Mouse (Mus musculus): ENCODE measurements around the gene Cox17. TPM values are rescaled to one million over a fixed set of nuclear protein-coding genes. Genes with fewer than 3 reads are reported as not detected.

The Cox17 gene
- total and polyA plus RNA-seq, 2 experiments from 2014 or later = 15.0 to 65.3 TPM

DNA sequence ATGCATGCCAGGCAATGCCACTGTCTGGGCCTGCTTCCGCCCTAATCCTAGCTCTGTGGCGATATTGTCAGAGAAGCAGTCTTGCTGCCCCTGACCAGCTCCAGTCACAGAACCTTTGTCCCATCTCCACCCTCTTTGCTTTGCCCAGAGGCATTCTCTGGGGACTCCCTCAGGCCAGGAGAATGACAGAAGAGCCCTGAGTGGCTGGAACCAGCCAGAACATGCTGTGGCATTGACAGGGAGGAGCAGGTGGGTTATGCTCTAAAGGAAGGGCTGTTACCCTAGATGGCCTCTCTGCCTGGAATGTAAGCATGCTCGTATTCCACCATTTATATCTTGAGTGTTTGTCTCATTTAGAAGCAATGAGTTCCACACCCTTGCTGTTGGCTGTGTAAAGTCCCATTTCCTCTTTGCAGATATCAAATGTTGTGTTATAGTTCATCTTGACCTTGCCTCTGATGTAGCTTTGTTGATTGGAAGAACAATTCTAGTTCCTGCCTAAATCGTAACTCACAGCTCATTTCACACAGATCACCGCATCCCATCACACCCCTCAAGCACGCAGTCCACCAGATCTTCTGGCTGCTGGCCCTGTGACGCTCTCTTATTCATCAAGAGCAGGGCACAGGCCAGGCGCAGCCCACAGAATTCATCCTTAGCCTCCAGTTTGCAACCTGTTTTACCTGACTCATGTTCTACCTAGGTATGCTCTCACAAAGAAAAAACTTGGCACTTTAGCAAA lies 24.0 kb downstream of the Cox17 start:
- Histone ChIP-seq H3K9me3 (ENCODE audit: low read length) (no peaks in the 10 kb centered on the region), H3K36me3 (ENCODE audit: insufficient read depth, low read length) (no peaks in the 10 kb centered on the region), H3K4me1 (ENCODE audit: insufficient read depth, low read length) (no peaks in the 10 kb centered on the region), H3K4me3 (ENCODE audit: low read depth, low read length) (no peak overlapping the region), H3K27me3 (ENCODE audit: insufficient read depth, low read length) (no peaks in the 10 kb centered on the region), H3K9ac (replicated peaks; ENCODE audit: low read length, poor library complexity, severe bottlenecking) (no peak overlapping the region), H3K27ac (ENCODE audit: low read depth, low read length) (no peak overlapping the region), H3K4me2 (ENCODE audit: low read depth, low read length, poor library complexity, severe bottlenecking) (no peak overlapping the region)
- no peak for TF ChIP-seq CTCF (IDR thresholded peaks at IDR 0.05)
- DNase-seq (ENCODE audit: low spot score) (no peak), ATAC-seq (ENCODE audit: low FRiP score) (no peak)
- WGBS = 87% methylated on average over 8 of the region's 8 CpGs

DNA sequence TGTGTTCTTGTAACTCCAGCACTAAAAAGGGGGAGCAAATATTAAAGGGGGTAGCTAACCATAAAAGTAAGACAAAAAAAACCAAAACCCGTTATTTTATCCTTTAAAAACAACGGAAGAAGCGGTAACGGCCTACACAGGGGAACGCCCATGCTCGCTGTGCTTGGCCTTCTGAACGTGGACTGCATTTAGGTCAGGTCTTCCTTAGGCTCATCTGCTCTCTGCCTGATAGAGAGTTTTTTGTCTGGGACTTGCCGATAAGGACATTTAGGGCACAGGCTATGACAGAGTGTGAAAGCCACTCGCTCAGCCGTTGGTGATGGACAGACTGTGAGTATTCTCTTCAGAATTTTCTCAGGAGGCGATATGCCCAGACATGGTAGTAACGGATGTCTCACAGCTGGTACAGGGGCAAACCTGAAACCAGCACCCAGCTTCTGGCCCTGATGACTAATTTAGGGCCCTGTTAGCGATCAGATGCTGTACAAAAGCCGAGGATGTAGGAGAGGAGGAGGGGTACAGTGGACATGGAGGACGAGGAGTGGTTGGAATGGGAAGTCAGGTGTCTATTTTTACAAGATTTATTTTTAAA lies 25.0 kb downstream of the Cox17 start:
- no peaks in the 10 kb centered on the region for H3K4me1 ChIP-seq (ENCODE audit: insufficient read depth, low read length)
- 90% methylated on average over 15 of the region's 15 CpGs for WGBS

DNA sequence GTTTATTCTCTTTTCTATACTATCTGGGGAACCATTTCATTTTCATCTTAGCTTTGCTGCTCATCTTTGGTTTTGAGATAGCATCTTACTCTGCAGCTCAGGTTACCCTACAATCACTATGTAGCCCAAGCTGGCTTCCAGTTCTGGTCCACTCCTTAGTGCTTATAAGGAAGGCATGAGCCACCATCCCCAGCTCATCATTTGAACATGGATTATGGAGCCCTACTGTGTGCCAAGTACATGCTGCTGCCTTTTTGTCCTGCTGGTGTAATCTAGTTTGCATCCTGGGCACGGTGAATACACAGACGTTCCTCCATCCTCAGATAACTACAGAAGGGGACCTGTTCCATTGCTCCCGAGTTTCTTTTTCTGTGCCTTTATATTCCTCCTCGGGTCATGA lies 26.1 kb downstream of the Cox17 start:
- Histone ChIP-seq H3K9ac (replicated peaks; ENCODE audit: low read length, poor library complexity, severe bottlenecking) (no peak overlapping the region), H3K9me3 (ENCODE audit: low read length) (no peaks in the 10 kb centered on the region), H3K27me3 (ENCODE audit: insufficient read depth, low read length) (no peaks in the 10 kb centered on the region), H3K27ac (ENCODE audit: low read depth, low read length) (no peak overlapping the region), H3K4me2 (ENCODE audit: low read depth, low read length, poor library complexity, severe bottlenecking) (no peak overlapping the region), H3K4me3 (ENCODE audit: low read depth, low read length) (no peak overlapping the region), H3K36me3 (ENCODE audit: insufficient read depth, low read length) (no peaks in the 10 kb centered on the region), H3K4me1 (ENCODE audit: insufficient read depth, low read length) (no peaks in the 10 kb centered on the region)
- DNase-seq (ENCODE audit: low spot score) = no peak
- no peak for ATAC-seq (ENCODE audit: low FRiP score)
- 82% methylated on average over 4 of the region's 4 CpGs for WGBS
- TF ChIP-seq CTCF (IDR thresholded peaks at IDR 0.05) = no peak

More for the DNA sequence above, 25.0 kb downstream of the Cox17 start:
- H3K9ac ChIP-seq (replicated peaks; ENCODE audit: low read length, poor library complexity, severe bottlenecking) = no peak overlapping the region
- H3K27me3 ChIP-seq (ENCODE audit: insufficient read depth, low read length) = no peaks in the 10 kb centered on the region
- no peaks in the 10 kb centered on the region for H3K9me3 ChIP-seq (ENCODE audit: low read length)
- H3K4me3 ChIP-seq (ENCODE audit: low read depth, low read length) = no peak overlapping the region
- no peaks in the 10 kb centered on the region for H3K36me3 ChIP-seq (ENCODE audit: insufficient read depth, low read length)
- no peak for TF ChIP-seq CTCF (IDR thresholded peaks at IDR 0.05)
- no peak for ATAC-seq (ENCODE audit: low FRiP score)
- no peak overlapping the region for H3K4me2 ChIP-seq (ENCODE audit: low read depth, low read length, poor library complexity, severe bottlenecking)
- no peak for DNase-seq (ENCODE audit: low spot score)
- no peak overlapping the region for H3K27ac ChIP-seq (ENCODE audit: low read depth, low read length)

DNA sequence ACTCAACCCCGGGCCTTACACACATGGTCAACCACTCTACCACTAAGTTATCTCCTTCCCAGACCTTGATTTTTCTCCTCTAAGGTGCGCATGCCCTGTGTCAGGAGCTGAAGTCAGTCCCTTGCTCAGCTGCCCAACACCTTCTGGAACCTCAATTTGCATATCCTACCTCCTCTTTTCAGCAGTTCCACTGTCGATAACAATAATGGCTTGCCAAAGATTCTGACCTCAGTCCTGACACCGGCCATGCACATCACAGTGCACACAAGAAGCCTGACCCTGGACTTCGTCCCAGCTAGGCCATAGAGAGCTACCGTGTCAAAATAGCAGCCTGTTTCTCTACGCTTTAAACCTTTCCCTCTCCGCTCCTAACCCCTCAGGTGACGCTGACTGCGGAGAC lies 26.6 kb downstream of the Cox17 start:
- Histone ChIP-seq H3K27ac (ENCODE audit: low read depth, low read length) (no peak overlapping the region), H3K27me3 (ENCODE audit: insufficient read depth, low read length) (no peaks in the 10 kb centered on the region), H3K9me3 (ENCODE audit: low read length) (no peaks in the 10 kb centered on the region), H3K36me3 (ENCODE audit: insufficient read depth, low read length) (no peaks in the 10 kb centered on the region), H3K4me2 (ENCODE audit: low read depth, low read length, poor library complexity, severe bottlenecking) (no peak overlapping the region), H3K4me1 (ENCODE audit: insufficient read depth, low read length) (no peaks in the 10 kb centered on the region), H3K4me3 (ENCODE audit: low read depth, low read length) (no peak overlapping the region), H3K9ac (replicated peaks; ENCODE audit: low read length, poor library complexity, severe bottlenecking) (no peak overlapping the region)
- ATAC-seq (ENCODE audit: low FRiP score) = no peak
- no peak for TF ChIP-seq CTCF (IDR thresholded peaks at IDR 0.05)
- DNase-seq (ENCODE audit: low spot score) = no peak
- 84% methylated on average over 10 of the region's 10 CpGs for WGBS

DNA sequence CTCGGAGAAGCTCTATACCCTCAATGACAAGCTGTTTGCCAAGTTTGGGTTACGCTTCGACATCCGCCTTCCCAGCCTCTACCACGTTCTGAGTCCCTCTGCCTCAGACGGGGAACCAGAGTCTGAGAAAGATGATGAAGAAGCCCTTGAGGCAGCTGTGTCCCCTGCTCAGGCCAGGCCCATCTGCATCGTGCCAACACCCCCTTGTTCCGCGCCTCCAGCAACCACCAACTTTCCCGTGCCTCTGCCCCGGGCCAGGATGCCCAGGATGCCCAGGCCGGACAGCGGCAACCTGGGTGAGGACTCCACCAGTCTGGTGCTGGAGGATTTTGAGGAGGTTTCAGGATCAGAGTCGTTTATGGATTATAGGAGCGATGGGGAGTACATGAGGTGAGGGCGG lies 27.1 kb downstream of the Cox17 start:
- Histone ChIP-seq H3K27ac (ENCODE audit: low read depth, low read length) (no peak overlapping the region), H3K27me3 (ENCODE audit: insufficient read depth, low read length) (no peaks in the 10 kb centered on the region), H3K9me3 (ENCODE audit: low read length) (no peaks in the 10 kb centered on the region), H3K4me2 (ENCODE audit: low read depth, low read length, poor library complexity, severe bottlenecking) (no peak overlapping the region), H3K9ac (replicated peaks; ENCODE audit: low read length, poor library complexity, severe bottlenecking) (no peak overlapping the region), H3K4me3 (ENCODE audit: low read depth, low read length) (no peak overlapping the region), H3K36me3 (ENCODE audit: insufficient read depth, low read length) (no peaks in the 10 kb centered on the region), H3K4me1 (ENCODE audit: insufficient read depth, low read length) (no peaks in the 10 kb centered on the region)
- WGBS = 81% methylated on average over 16 of the region's 16 CpGs
- no peak for TF ChIP-seq CTCF (IDR thresholded peaks at IDR 0.05)
- ATAC-seq (ENCODE audit: low FRiP score) = no peak
- no peak for DNase-seq (ENCODE audit: low spot score)

DNA sequence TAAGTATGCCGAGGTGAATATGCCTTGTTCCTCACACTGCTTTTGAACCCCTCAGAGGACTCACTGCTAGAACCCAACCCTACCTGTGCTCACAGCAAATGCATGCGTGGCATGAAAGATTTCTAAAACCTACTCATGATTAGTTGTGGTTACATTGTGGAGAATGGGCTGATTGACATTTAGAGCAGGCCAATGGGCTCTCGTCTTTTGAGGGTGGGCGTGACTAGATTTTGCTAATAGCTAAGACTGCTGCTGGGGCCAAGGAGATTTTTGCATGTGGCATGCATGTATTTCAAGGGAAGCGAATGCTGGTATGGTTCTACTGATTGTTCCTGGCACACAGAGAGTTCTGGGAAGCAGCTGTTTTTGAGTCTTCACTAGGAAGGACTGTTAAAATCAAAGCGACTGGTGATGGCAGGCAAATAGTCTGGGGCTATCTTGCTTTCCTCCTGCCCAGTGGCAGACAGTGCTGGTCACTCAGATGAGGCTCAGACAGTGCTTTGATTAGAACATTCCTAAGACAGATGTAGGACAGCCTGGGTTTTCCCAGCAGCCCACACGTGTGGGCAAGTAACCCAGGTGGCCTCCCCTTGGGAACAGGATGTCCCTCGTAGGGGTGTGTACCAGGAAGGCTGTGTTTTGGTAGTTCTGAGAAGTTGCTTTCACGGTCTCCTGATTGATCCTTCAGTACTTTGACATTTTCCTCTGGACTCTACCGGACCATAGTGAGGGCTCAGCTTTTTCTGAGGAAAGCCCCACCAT lies 27.8 kb downstream of the Cox17 start:
- no peak for TF ChIP-seq CTCF (IDR thresholded peaks at IDR 0.05)
- DNase-seq (ENCODE audit: low spot score) (no peak), ATAC-seq (ENCODE audit: low FRiP score) (no peak)
- H3K4me2 ChIP-seq (ENCODE audit: low read depth, low read length, poor library complexity, severe bottlenecking) = no peak overlapping the region
- WGBS = 81% methylated on average over 10 of the region's 10 CpGs
- no peaks in the 10 kb centered on the region for H3K27me3 ChIP-seq (ENCODE audit: insufficient read depth, low read length)
- H3K9ac ChIP-seq (replicated peaks; ENCODE audit: low read length, poor library complexity, severe bottlenecking) = no peak overlapping the region
- H3K9me3 ChIP-seq (ENCODE audit: low read length) = no peaks in the 10 kb centered on the region
- no peak overlapping the region for H3K4me3 ChIP-seq (ENCODE audit: low read depth, low read length)
- H3K27ac ChIP-seq (ENCODE audit: low read depth, low read length) = no peak overlapping the region
- no peaks in the 10 kb centered on the region for H3K4me1 ChIP-seq (ENCODE audit: insufficient read depth, low read length)
- no peaks in the 10 kb centered on the region for H3K36me3 ChIP-seq (ENCODE audit: insufficient read depth, low read length)
